Mouse (Mus musculus): ENCODE measurements around the gene Slc27a2.
"Not testable (repeated sequence)": the region's sequence is repeated elsewhere in the genome, so short reads cannot be mapped to it uniquely, and the experiment has no call there.

Gene Slc27a2

GRCm38 (mm10) chr2:126606061-126606687 lies 54.0 kb downstream of the Slc27a2 start:
- no peak for DNase-seq (ENCODE audit: low spot score in 2 of 2)

GRCm38 (mm10) chr2:126606688-126607062 lies 54.5 kb downstream of the Slc27a2 start:
- no peak for DNase-seq (ENCODE audit: low spot score in 2 of 2)

- DNase-seq (ENCODE audit: low spot score in 2 of 2): no peak
Measured at GRCm38 (mm10) chr2:126607553-126608203, 55.5 kb downstream of the Slc27a2 start.

- DNase-seq (ENCODE audit: low spot score in 2 of 2): not testable (repeated sequence)
Measured at GRCm38 (mm10) chr2:126609600-126609999, 57.4 kb downstream of the Slc27a2 start.

- DNase-seq (ENCODE audit: low spot score in 2 of 2): no peak
Measured at GRCm38 (mm10) chr2:126615355-126615754, 63.1 kb downstream of the Slc27a2 start.

GRCm38 (mm10) chr2:126618470-126619179 lies 66.4 kb downstream of the Slc27a2 start:
- DNase-seq (ENCODE audit: low spot score in 2 of 2): no peak

- DNase-seq (ENCODE audit: low spot score in 2 of 2): no peak
Measured at GRCm38 (mm10) chr2:126619249-126619704, 67.1 kb downstream of the Slc27a2 start, which contains the start of gene Hdc. Gene Hdc, minus strand, starts transcription at chr2:126619299.

- DNase-seq (ENCODE audit: low spot score in 2 of 2): no peak
Measured at GRCm38 (mm10) chr2:126622455-126622854, 70.2 kb downstream of the Slc27a2 start.

GRCm38 (mm10) chr2:126623138-126623537 lies 70.9 kb downstream of the Slc27a2 start:
- DNase-seq (ENCODE audit: low spot score in 2 of 2): no peak

GRCm38 (mm10) chr2:126628455-126628995 lies 76.3 kb downstream of the Slc27a2 start:
- no peak for DNase-seq (ENCODE audit: low spot score in 2 of 2)

- no peak for DNase-seq (ENCODE audit: low spot score in 2 of 2)
Measured at GRCm38 (mm10) chr2:126633165-126633564, 81.0 kb downstream of the Slc27a2 start.

- no peak for DNase-seq (ENCODE audit: low spot score in 2 of 2)
Measured at GRCm38 (mm10) chr2:126635939-126636823, 84.0 kb downstream of the Slc27a2 start.

Measured in right cerebral cortex, postnatal 36 days (tissue).